ENCODE assay signal across 9 mouse cellular contexts in genomic region chrX:105762847-105763527, GRCm38 (mm10). TPM values are rescaled to one million over a fixed set of nuclear protein-coding genes. Genes with fewer than 3 reads are reported as not detected.
DNase-seq lines count a peak whose midpoint lies in the region; ATAC-seq and TF ChIP-seq lines count a peak whose summit lies in the region.
"Had no signal": no experiment of that assay in that cellular context is flagged by ENCODE, and none has a peak within 500 bp of the region (broad histone marks: within the 10 kb centered on the region; RNA-seq: fewer than 3 reads in every experiment).

No protein-coding gene starts in this region.

- DNase-seq in kidney, adult 8-10 months = no peak
- DNase-seq in induced T-regulatory cell, adult 2 months (ENCODE audit: low read depth) = peak; percentile 40
- peak; percentile 22 for DNase-seq in midbrain, embryonic 14.5 days
- no peak for DNase-seq in frontal cortex, postnatal 36 days (ENCODE audit: low spot score in 2 of 2)
- no peak for DNase-seq in adrenal gland, adult 18-20 months (ENCODE audit: low spot score in 2 of 2)

- H3K27me3 ChIP-seq in kidney, embryonic 16.5 days (ENCODE audit: insufficient read depth, low read length) = peaks cover 52% of the 10 kb centered on the region
- peaks cover 61% of the 10 kb centered on the region for H3K27me3 ChIP-seq in forebrain, embryonic 12.5 days
- H3K27me3 ChIP-seq in midbrain, embryonic 14.5 days (ENCODE audit: control insufficient read depth, insufficient read depth, low read length) = peaks cover 31% of the 10 kb centered on the region

- 0 out of 2 replicates have a peak, but pooled peaks have one; percentile 12 for ATAC-seq in kidney, embryonic 16.5 days (ENCODE audit: low FRiP score, low TSS enrichment)
- peak; percentile 24; the same call in 1 of the 2 replicates for ATAC-seq in forebrain, embryonic 12.5 days (ENCODE audit: low FRiP score)
- ATAC-seq in midbrain, embryonic 14.5 days (ENCODE audit: low FRiP score, low TSS enrichment) = no peak
- ATAC-seq: Patski had no signal

- WGBS in kidney, embryonic 16.5 days = 20% methylated on average over 23 of the region's 23 CpGs
- WGBS in bone marrow, adult 2 months = 10% methylated on average over 23 of the region's 23 CpGs
- 22% methylated on average over 23 of the region's 23 CpGs for WGBS in forebrain, embryonic 12.5 days
- WGBS in midbrain, embryonic 14.5 days = 20% methylated on average over 23 of the region's 23 CpGs

- TF ChIP-seq CTCF in bone marrow, adult 2 months (IDR thresholded peaks at IDR 0.05; ENCODE audit: control insufficient read depth, insufficient read depth, low read length) = 0 out of 2 replicates have a peak, but pooled peaks have one; percentile 15

- H3K4me1 ChIP-seq in kidney, embryonic 16.5 days (ENCODE audit: insufficient read depth, low read length) = peaks cover 3% of the 10 kb centered on the region; the same call in 1 of the 2 replicates
- H3K4me1 ChIP-seq in bone marrow, adult 2 months (ENCODE audit: control insufficient read depth, insufficient read depth, low read length) = no peaks in the 10 kb centered on the region
- peaks cover 8% of the 10 kb centered on the region for H3K4me1 ChIP-seq in forebrain, embryonic 12.5 days
- H3K4me1 ChIP-seq in midbrain, embryonic 14.5 days (ENCODE audit: control insufficient read depth, insufficient read depth, low read length) = no peaks in the 10 kb centered on the region

- no peaks in the 10 kb centered on the region for H3K36me3 ChIP-seq in kidney, embryonic 16.5 days (ENCODE audit: insufficient read depth, low read length)
- no peaks in the 10 kb centered on the region for H3K36me3 ChIP-seq in forebrain, embryonic 12.5 days (replicated peaks)
- H3K36me3 ChIP-seq in midbrain, embryonic 14.5 days (ENCODE audit: control insufficient read depth, insufficient read depth, low read length) = no peaks in the 10 kb centered on the region

- H3K9me3 ChIP-seq in kidney, embryonic 16.5 days (ENCODE audit: low read length) = no peaks in the 10 kb centered on the region
- H3K9me3 ChIP-seq in forebrain, embryonic 12.5 days = no peaks in the 10 kb centered on the region
- no peaks in the 10 kb centered on the region for H3K9me3 ChIP-seq in midbrain, embryonic 14.5 days (ENCODE audit: control insufficient read depth, low read length)

- no peak overlapping the region for H3K9ac ChIP-seq in kidney, embryonic 16.5 days (replicated peaks; ENCODE audit: low read length)
- H3K9ac ChIP-seq in forebrain, embryonic 12.5 days = peak overlapping the region; percentile 5; the same call in 1 of the 2 replicates
- no peak overlapping the region for H3K9ac ChIP-seq in midbrain, embryonic 14.5 days (replicated peaks; ENCODE audit: low read length)

- no peak for TF ChIP-seq POLR2A in bone marrow, adult 2 months (IDR thresholded peaks at IDR 0.05; ENCODE audit: borderline replicate concordance, control insufficient read depth, low read depth, low read length)

- H3K4me3 ChIP-seq in kidney, embryonic 16.5 days (ENCODE audit: low read length) = peak overlapping the region; percentile 46
- H3K4me3 ChIP-seq in bone marrow, adult 2 months (replicated peaks; ENCODE audit: control insufficient read depth, low read depth, low read length) = no peak overlapping the region
- H3K4me3 ChIP-seq in forebrain, embryonic 12.5 days (replicated peaks) = peak overlapping the region; percentile 41
- peak overlapping the region; percentile 37 for H3K4me3 ChIP-seq in midbrain, embryonic 14.5 days (replicated peaks; ENCODE audit: low read depth, low read length)

- H3K27ac ChIP-seq in kidney, embryonic 16.5 days (ENCODE audit: low read length) = no peak overlapping the region
- H3K27ac ChIP-seq in bone marrow, adult 2 months (ENCODE audit: control insufficient read depth, insufficient read depth, low read depth, low read length, poor library complexity) = no peak overlapping the region
- H3K27ac ChIP-seq in forebrain, embryonic 12.5 days = no peak overlapping the region
- H3K27ac ChIP-seq in midbrain, embryonic 14.5 days (replicated peaks; ENCODE audit: low read depth, low read length) = no peak overlapping the region

- H3K4me2 ChIP-seq in kidney, embryonic 16.5 days (replicated peaks; ENCODE audit: low read depth, low read length) = peak overlapping the region; percentile 58
- peak overlapping the region; percentile 64 for H3K4me2 ChIP-seq in forebrain, embryonic 12.5 days
- peak overlapping the region; percentile 68 for H3K4me2 ChIP-seq in midbrain, embryonic 14.5 days (ENCODE audit: low read length)

RNA-seq across cellular contexts. Expression of gene Fgf16, which starts 1.1 kb away (rescaled TPM):
- not detected in 2 replicates for polyA plus RNA-seq in kidney, embryonic 16.5 days (2015; fragmentation: Nextera tagmentation; extraction: Ambion mirVana)
- polyA plus RNA-seq in bone marrow, adult 2 months (2011; ENCODE audit: insufficient read depth, insufficient read length, low replicate concordance, missing spikeins) = not detected in 2 replicates
- 0.12 TPM in 1 of 2 replicates, not detected in the other for polyA plus RNA-seq in forebrain, embryonic 12.5 days (2016; fragmentation: Nextera tagmentation; extraction: Ambion mirVana)
- not detected in 2 replicates for polyA plus RNA-seq in midbrain, embryonic 14.5 days (2014; fragmentation: Nextera tagmentation; extraction: Ambion mirVana)
- under 1 TPM; 0.43 to 0.48 TPM for total RNA-seq in adrenal gland, adult 18-20 months (2021)
- polyA plus RNA-seq: Patski had no signal

Comparison
In these comparisons a context has a peak if more than half of its experiments do, and no peak if none do; other contexts are left out.
1. DNase-seq: peak in induced T-regulatory cell, adult 2 months (single experiment) and midbrain, embryonic 14.5 days (single experiment); none in kidney, adult 8-10 months (0 of 2), frontal cortex, postnatal 36 days (0 of 2) and adrenal gland, adult 18-20 months (0 of 2).
2. Peak in every context shown above with its lines, with median percentiles within 50 percentile points of each other: H3K4me2 ChIP-seq.